Mouse (Mus musculus) adrenal gland, postnatal 14 days (tissue): ENCODE data around the gene Ovch2. TPM values are rescaled to one million over a fixed set of nuclear protein-coding genes. Genes with fewer than 3 reads are reported as not detected.
A peak's percentile ranks its signal among the peaks of the same experiment; 100 is the strongest.
"Not testable (repeated sequence)": the region's sequence is repeated elsewhere in the genome, so short reads cannot be mapped to it uniquely, and the experiment has no call there.

Experiments used
- DNase-seq: peaks from one replicate; pipeline ENCODE4 v3.0.0; 2021; ENCODE audit warnings: mixed read lengths
- long read RNA-seq, 2 experiments: library from polyadenylated mRNA; stranded (forward); transcript quantifications; one replicate each; pipeline ENCODE4 v2.0.0; 2021
- total RNA-seq: library from RNA; stranded (reverse); gene quantifications from 2 replicates; pipeline ENCODE4 v1.2.3, GENCODE M21; 2021

Ovch2 gene
- not detected in 2 replicates for total RNA-seq
- long read RNA-seq, experiment 1 = 0 reads
- long read RNA-seq, experiment 2 = 0 reads

- no peak for DNase-seq
These were observed at the start of gene Ovch2 for GRCm38 (mm10) chr7:107801108-107801507. TSS of gene Ovch2 (minus strand) at chr7:107801208.

DNA sequence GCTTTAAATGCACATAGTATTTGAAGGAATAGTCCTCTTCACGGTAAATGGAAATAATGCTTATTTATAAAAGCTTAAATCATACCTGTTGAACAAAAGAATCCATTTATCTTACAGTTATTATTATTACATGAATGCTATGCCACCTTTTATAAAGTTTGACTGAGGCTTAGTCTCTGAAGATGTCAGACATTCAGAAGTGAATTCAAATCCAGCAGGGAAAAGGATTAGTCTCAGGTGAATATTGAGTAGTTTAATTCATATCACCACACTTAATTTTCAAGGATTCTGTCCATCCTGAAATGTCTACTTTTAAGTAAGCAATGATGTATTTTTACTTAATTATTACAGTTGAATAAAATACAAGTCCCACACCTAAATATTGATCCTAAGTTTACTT is 46.4 kb upstream of the Ovch2 start, which contains the start of gene Olfr470:
Gene Olfr470 (minus strand): TSS at position 101 of the 400 bp plus-strand sequence.
- DNase-seq = not testable (repeated sequence)

DNA sequence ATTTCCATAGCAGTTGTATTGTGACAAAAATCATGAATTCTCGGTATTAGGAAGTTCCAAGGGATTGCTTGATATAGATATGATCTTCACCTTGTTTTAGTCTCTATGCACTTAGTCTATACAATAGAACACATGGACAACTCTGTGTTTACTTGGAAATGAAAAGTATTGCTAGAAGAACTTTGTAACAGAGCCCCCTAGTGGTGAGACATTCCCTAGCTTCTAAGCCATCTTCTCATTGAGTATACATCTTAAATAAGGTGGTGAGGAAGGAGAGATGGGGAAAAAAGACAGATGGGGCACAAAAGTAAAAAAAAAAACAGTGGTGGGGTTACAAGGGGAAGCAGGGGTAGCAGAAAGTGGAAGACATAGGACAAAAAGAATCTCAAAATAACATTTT is 40.7 kb upstream of the Ovch2 start:
- no peak for DNase-seq

GRCm38 (mm10) chr7:107825441-107825840 is 24.4 kb upstream of the Ovch2 start, which contains the start of gene Olfr469:
TSS of gene Olfr469 (minus strand) at chr7:107825541.
- not testable (repeated sequence) for DNase-seq

DNA sequence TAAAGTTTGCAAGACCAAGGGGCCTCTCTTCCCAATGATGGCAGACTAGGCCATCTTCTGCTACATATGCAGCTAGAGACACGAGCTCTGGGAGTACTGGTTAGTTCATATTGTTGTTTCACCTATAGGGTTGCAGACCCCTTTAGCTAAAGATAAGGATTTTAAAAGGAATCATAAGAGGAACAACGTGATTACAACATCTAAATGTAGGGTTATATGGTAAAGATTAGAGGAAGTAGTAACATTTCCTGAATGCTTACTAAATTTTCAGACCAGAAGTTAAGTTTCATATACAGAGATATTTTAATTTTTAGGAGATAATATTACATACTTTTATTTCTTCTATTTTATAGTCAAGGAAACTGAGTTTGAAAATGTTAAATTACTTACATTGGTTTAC is 22.9 kb upstream of the Ovch2 start:
- DNase-seq = not testable (repeated sequence)

- no peak for DNase-seq
These were observed 18.4 kb upstream of the Ovch2 start for GRCm38 (mm10) chr7:107819442-107819841.

GRCm38 (mm10) chr7:107811963-107812362 is 11.0 kb upstream of the Ovch2 start, which contains the start of gene Olfr467:
TSS of gene Olfr467 (plus strand) at chr7:107812263.
- DNase-seq = no peak

GRCm38 (mm10) chr7:107802138-107802537 is 1.1 kb upstream of the Ovch2 start:
- no peak for DNase-seq

GRCm38 (mm10) chr7:107796500-107796899 is 4.5 kb downstream of the Ovch2 start:
- DNase-seq = no peak

DNA sequence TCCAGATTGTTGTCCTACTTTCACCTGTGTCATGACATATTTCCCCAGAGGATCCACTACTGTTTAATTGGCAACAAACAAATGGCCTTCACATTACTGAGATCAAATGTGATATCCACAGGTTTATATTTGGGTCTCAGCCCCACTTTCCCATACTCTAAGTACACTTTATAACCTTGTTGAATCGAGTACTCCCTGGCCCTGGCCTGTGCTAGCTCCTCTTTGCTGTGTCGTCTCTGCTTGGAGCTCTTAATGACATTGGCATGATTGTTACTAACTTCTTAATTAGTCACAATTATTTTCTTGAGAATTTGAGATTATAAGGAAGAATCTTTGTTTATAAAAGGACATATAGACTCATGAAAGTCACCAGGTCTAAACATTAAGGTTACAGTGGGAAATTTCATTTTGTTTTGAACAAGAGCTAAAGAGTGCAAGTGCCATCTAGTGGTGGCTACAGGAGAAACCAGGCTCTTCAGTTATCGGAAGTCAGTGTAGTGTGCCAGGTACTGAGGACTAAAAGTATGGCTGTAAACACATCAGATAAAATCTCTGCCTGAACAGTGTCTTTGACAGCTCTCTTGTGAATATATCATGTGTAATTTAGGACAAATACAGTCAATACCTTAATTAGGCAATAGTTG is 12.9 kb downstream of the Ovch2 start:
- DNase-seq = peak; percentile 11

DNA sequence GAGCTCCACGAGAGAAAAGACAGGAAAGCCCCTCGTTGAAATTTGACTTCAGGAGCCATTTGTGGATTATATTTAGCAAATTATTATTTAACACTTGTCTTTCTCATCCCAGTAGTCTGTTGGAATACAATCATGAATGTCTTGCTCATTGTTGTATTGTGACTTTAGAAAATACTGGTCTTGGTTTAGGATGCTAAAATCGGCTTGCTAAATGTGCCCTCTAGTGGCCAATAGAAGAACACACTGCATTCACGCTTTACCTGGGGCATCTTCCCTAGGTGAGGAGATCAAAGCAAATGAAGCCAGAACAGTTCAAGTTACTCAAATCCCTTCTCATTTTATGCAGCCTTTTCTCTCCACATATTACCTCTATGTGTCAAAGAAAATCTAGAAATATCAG is 21.4 kb downstream of the Ovch2 start:
- no peak for DNase-seq

DNA sequence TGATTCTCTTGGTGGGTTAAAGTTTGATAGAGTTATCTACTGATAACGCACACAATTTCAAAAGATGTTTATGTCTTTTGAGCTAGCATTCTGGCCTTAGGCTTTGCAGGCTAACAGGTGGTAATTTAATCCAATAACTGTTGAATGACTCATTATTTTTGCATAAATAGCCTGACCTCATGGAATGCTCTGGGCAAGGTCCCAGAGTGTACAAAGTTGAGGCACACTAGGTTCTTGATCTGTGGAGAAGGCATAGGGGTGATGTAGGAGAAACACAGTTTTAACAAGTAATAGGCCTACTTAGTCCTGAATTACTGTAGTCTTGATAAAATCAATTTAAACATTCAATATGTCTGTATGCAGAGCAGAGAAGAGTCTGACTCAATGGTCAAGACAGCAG is 22.8 kb downstream of the Ovch2 start:
- no peak for DNase-seq

DNA sequence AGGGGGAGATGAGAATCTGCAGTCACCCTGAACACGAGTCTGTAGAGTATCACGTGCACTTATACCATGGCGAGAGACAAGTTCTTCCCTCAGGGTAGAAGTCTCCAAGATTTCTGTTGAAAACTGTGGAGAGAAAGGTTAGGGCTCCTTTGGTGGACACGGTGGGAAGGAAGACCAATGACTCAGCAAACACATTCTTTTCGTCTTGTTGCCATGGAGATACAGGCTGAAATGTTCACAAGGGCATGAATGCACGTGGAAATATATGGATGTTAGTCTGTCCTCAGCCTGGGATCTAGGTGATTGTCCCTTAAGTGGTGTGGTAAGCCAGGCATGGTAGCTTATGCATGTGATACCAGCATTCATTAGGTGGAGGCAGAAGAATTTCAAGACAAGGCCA is 30.2 kb downstream of the Ovch2 start:
- no peak for DNase-seq

DNA sequence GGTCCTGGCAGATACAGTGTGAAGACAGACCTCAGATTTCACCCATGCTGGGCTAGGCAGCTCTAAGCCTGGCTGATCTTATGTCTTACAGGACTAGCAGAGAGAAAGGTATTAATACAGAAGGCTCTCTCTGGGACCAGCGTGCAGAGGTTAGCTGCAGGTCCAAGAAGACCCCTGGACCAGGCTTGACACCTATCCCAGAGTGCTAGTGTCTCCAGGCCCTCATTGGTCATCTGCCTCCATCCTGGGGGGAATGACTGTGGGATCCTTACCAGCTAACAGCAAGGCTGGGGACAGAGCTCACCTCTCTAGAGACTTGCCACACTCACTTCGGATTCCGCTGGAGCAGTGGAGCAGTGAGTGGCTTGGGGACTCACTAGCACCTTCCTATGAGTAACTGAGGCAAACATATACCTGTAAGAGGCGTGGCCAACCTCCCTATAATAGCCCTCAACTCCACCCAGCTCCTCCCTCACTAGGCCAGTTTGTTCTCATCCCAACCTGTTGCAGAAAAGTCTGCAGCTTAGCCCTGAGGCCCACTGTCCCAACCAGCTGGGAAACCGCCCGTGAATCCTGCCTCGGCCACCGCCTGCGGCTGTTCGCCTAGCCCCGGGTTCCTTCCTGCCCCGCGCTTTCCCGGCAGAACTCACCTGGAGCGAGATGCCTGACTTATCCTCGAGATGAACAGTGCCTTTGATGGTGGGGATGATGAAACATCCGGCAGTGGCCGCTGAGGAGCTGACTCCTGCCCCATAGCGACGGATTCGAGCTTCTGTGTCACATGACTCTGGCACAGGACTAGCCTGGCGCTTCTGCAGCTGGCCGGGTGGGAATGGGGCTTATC is 43.5 kb downstream of the Ovch2 start, which contains the start of gene Cyb5r2:
Gene Cyb5r2 (minus strand): TSS at position 725 of the 844 bp plus-strand sequence.
- DNase-seq = peak; percentile 36

GRCm38 (mm10) chr7:107756748-107757147 is 44.3 kb downstream of the Ovch2 start:
- no peak for DNase-seq

- DNase-seq = no peak
These were observed 45.1 kb downstream of the Ovch2 start for GRCm38 (mm10) chr7:107755905-107756304.

DNA sequence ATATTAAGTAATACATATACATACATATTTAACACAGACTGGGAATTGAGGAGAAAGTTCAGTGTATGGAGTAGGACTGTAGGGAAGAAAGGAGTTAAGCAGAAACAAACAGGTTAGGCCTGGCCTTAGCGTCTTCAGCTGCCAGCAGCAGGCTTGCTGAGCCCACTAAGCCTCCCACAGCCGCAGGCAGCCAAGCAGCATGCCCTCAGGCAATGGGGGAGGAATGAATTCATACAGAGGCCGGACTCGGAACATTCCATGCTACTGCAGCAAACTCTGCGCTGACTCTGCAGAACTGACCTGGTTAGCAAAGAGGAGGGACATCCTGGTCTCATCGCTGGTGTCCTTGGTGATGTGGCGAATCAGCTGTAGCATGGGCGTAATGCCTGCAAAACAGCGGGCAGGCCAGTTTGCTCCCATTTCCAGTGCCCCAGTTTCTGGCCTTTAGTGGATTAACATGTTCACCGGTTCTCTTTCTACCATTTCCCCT is 48.9 kb downstream of the Ovch2 start:
- DNase-seq = no peak

GRCm38 (mm10) chr7:107749721-107750120 is 51.3 kb downstream of the Ovch2 start:
- no peak for DNase-seq

DNA sequence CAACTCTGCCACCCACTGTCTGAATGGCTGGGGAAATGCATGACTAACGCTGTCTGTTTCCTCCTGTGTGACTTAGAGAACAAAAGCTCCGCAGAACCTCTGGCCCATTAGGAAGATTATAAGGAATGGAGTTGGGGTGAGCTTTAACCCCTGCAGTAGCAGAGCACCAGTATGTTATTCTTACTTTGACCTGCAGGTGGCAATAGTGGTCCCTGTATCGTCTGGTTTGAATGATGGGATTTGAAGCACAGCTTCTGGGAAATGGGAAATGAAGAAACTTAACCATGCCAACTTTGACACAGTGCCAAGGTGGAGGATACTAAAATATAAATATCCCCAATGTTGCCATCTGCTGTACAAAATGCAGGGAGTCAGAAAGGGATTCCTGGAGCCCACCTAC is 51.7 kb downstream of the Ovch2 start:
- peak; percentile 38 for DNase-seq

- DNase-seq = peak; percentile 80
These were observed 53.1 kb downstream of the Ovch2 start for GRCm38 (mm10) chr7:107747954-107748353.

GRCm38 (mm10) chr7:107747476-107747875 is 53.5 kb downstream of the Ovch2 start:
- no peak for DNase-seq

GRCm38 (mm10) chr7:107746036-107746435 is 55.0 kb downstream of the Ovch2 start:
- no peak for DNase-seq

- no peak for DNase-seq
These were observed 55.9 kb downstream of the Ovch2 start for GRCm38 (mm10) chr7:107745111-107745510.
